Mouse (Mus musculus): ENCODE measurements at regions not wholly inside any gene's neighbourhood (a gene's known extent, or its start where the extent isn't known, plus 50 kb on each side); places are given as distances from the start of the nearest gene placed in this dataset.

DNA sequence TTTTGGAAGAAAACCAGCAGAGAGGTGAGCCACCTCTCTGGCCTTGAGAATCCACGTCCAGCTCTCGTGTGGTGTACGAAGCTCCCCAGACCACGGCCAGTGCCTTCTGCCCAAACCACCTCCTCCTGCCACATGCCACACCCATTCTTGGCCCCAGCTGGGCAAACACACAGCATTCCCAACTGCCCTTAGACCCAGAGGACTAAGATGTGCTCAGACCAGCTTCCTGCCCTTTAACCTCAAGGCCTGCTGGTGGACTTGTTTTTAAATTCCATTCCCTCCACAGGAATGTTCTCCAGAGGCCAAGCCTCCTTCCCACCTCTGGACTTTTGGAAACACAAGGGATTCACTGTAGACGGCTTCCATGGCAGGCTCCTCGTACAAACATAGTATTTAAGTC lies 82.5 kb upstream of the Tle3 start:
- no peaks in the 10 kb centered on the region for H3K4me1 ChIP-seq (ENCODE audit: control insufficient read depth, insufficient read depth, low read length)
- TF ChIP-seq CTCF (IDR thresholded peaks at IDR 0.05; ENCODE audit: extremely low read depth, insufficient read depth, low read length) (no peak), POLR2A (IDR thresholded peaks at IDR 0.05; ENCODE audit: extremely low read depth, insufficient read depth, low read length) (no peak)
- no peak overlapping the region for H3K27ac ChIP-seq (ENCODE audit: insufficient read depth, low read length)
- H3K4me3 ChIP-seq (ENCODE audit: insufficient read depth, low read length) = no peak overlapping the region

GRCm38 (mm10) chr9:61291646-61292045 lies 80.5 kb upstream of the Tle3 start:
- no peaks in the 10 kb centered on the region for H3K4me1 ChIP-seq (ENCODE audit: control insufficient read depth, insufficient read depth, low read length)
- no peak overlapping the region for H3K27ac ChIP-seq (ENCODE audit: insufficient read depth, low read length)
- H3K4me3 ChIP-seq (ENCODE audit: insufficient read depth, low read length) = no peak overlapping the region
- TF ChIP-seq POLR2A (IDR thresholded peaks at IDR 0.05; ENCODE audit: extremely low read depth, insufficient read depth, low read length) = no peak
- no peak for TF ChIP-seq CTCF (IDR thresholded peaks at IDR 0.05; ENCODE audit: extremely low read depth, insufficient read depth, low read length)

DNA sequence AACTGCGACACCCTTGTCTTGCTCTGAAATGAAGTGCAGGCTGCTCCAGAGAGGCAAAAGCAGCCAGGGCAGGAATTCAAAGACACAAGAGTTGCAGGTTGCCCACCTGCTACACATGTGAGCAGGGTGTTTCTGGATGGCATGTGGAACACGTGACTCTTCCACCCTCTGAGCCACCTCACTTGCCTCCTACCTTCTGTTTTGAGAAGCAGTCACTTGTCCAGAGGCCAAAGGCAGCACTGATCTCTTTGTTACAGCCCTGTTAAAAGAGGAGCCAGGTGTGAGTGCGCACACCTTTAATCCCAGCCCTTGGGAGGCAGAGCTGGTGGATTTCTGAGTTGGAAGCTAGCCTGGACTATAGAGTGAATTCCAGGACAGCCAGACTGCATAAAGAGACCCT lies 79.7 kb upstream of the Tle3 start:
- TF ChIP-seq CTCF (IDR thresholded peaks at IDR 0.05; ENCODE audit: extremely low read depth, insufficient read depth, low read length) = no peak
- TF ChIP-seq POLR2A (IDR thresholded peaks at IDR 0.05; ENCODE audit: extremely low read depth, insufficient read depth, low read length) = no peak
- Histone ChIP-seq H3K4me3 (ENCODE audit: insufficient read depth, low read length) (no peak overlapping the region), H3K27ac (ENCODE audit: insufficient read depth, low read length) (no peak overlapping the region), H3K4me1 (ENCODE audit: control insufficient read depth, insufficient read depth, low read length) (no peaks in the 10 kb centered on the region)

- Histone ChIP-seq H3K4me3 (ENCODE audit: insufficient read depth, low read length) (no peak overlapping the region), H3K4me1 (ENCODE audit: control insufficient read depth, insufficient read depth, low read length) (no peaks in the 10 kb centered on the region), H3K27ac (ENCODE audit: insufficient read depth, low read length) (no peak overlapping the region)
- no peak for TF ChIP-seq CTCF (IDR thresholded peaks at IDR 0.05; ENCODE audit: extremely low read depth, insufficient read depth, low read length)
- TF ChIP-seq POLR2A (IDR thresholded peaks at IDR 0.05; ENCODE audit: extremely low read depth, insufficient read depth, low read length) = no peak
Observed at GRCm38 (mm10) chr9:61293223-61293985, 78.8 kb upstream of the Tle3 start.

DNA sequence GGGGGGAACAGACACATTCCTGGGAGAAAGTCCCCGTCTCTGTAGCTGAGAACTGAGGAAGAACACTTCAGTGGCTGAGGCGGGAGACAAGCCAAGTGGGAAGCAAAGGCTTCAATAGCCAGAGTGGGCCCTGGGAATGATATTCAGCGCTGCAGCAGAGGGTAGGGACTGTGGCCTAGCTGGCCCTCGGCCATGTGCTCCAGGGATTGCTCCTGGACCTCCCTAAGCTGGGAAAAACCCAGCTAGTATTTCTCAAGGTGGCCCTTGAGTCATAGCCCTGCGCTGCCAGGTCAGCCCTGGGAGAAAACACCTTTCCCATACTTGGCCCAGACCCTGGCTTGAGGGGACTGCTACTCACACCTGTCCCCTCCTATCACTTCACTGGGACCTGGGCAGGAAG lies 77.2 kb upstream of the Tle3 start:
- H3K4me1 ChIP-seq (ENCODE audit: control insufficient read depth, insufficient read depth, low read length) = no peaks in the 10 kb centered on the region
- no peak for TF ChIP-seq POLR2A (IDR thresholded peaks at IDR 0.05; ENCODE audit: extremely low read depth, insufficient read depth, low read length)
- no peak for TF ChIP-seq CTCF (IDR thresholded peaks at IDR 0.05; ENCODE audit: extremely low read depth, insufficient read depth, low read length)
- H3K4me3 ChIP-seq (ENCODE audit: insufficient read depth, low read length) = no peak overlapping the region
- H3K27ac ChIP-seq (ENCODE audit: insufficient read depth, low read length) = no peak overlapping the region

DNA sequence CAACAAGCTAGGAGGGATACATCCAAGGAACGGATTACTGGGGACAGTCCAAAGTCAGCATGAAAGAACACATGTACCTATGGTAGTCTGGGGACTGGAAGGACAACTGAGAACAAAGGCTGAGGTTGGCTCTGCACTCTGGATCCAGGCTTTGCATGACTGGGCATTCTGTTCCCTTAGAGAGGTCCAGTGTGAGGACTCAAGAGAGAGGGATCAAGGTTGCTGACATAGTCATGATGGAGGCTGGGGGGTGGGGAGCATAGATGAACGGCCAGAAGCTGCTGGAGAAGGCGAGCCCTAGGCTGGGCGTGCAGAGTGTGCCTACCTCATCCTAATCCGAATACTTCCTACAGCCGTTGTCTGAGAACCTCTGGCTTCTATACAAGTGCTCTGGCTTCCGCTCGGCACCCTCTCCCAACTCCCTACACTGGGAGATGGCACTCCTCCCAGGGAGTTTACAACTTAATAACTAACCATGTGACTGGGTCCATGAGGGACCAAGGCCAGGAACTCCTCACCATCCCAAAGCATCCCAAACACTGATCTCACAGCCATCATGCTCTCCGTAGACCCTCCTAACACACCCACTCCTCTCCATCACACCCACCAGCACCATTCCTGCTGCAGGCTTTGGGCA lies 75.7 kb upstream of the Tle3 start:
- no peak overlapping the region for H3K27ac ChIP-seq (ENCODE audit: insufficient read depth, low read length)
- TF ChIP-seq CTCF (IDR thresholded peaks at IDR 0.05; ENCODE audit: extremely low read depth, insufficient read depth, low read length) (no peak), POLR2A (IDR thresholded peaks at IDR 0.05; ENCODE audit: extremely low read depth, insufficient read depth, low read length) (no peak)
- H3K4me1 ChIP-seq (ENCODE audit: control insufficient read depth, insufficient read depth, low read length) = no peaks in the 10 kb centered on the region
- no peak overlapping the region for H3K4me3 ChIP-seq (ENCODE audit: insufficient read depth, low read length)

- Histone ChIP-seq H3K4me1 (ENCODE audit: control insufficient read depth, insufficient read depth, low read length) (no peaks in the 10 kb centered on the region), H3K27ac (ENCODE audit: insufficient read depth, low read length) (no peak overlapping the region), H3K4me3 (ENCODE audit: insufficient read depth, low read length) (no peak overlapping the region)
- no peak for TF ChIP-seq CTCF (IDR thresholded peaks at IDR 0.05; ENCODE audit: extremely low read depth, insufficient read depth, low read length)
- no peak for TF ChIP-seq POLR2A (IDR thresholded peaks at IDR 0.05; ENCODE audit: extremely low read depth, insufficient read depth, low read length)
Observed at GRCm38 (mm10) chr9:61297385-61297784, 74.8 kb upstream of the Tle3 start.

DNA sequence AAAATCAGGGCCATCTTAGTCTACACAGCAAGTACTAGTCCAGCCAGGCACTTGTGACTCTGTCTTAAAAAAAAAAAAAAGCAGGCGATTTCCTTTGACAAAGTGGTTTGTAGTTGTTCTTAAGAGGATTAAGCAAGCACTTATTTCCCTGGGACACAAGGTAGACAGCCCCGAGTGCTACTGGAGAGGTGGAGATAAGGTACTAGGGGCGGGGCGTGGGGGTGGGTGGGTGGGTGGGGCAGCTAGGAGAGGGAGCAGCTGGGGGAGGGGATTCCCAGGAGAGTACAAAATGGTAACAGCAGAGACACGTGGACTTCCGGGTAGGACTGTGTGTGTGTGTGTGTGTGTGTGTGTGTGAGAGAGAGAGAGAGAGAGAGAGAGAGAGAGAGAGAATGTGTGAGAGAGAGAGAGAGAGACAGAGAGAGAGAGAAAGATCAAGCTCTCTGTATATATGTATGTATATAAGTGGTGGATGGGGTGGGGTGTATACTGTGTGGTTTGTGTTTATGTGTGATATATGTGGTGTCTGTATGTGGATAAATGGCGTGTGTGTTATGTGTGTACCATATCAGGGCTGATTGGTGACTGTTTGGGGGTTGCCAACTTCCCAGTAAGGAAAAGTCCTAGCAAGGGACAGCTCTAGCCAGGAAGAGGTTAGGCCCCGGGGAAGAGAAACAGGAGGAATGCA lies 72.1 kb upstream of the Tle3 start:
- no peak overlapping the region for H3K27ac ChIP-seq (ENCODE audit: insufficient read depth, low read length)

DNA sequence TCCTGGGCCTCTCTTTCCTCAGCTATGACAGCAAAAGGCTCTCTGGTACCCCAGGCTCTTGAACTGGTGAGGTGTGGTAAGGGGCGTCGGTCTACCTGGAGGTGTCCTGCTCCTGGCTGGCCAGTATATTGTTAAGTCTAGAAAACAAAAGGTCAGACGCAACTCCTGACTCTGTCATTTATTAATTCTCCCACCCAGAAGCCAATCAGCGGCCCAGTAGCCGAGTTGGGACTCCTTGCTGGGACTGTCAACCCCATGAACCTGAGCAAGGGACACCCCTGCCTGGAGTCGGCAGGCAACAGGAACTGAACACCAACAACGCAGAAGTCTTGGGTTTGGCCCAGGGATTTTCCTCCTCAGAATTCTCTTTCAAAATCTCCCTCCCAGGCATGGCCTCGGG lies 71.1 kb upstream of the Tle3 start:
- no peak for TF ChIP-seq POLR2A (IDR thresholded peaks at IDR 0.05; ENCODE audit: extremely low read depth, insufficient read depth, low read length)
- no peak for TF ChIP-seq CTCF (IDR thresholded peaks at IDR 0.05; ENCODE audit: extremely low read depth, insufficient read depth, low read length)
- H3K27ac ChIP-seq (ENCODE audit: insufficient read depth, low read length) = no peak overlapping the region
- no peak overlapping the region for H3K4me3 ChIP-seq (ENCODE audit: insufficient read depth, low read length)
- no peaks in the 10 kb centered on the region for H3K4me1 ChIP-seq (ENCODE audit: control insufficient read depth, insufficient read depth, low read length)

More for the DNA sequence above, 72.1 kb upstream of the Tle3 start:
- no peaks in the 10 kb centered on the region for H3K4me1 ChIP-seq (ENCODE audit: control insufficient read depth, insufficient read depth, low read length)
- no peak overlapping the region for H3K4me3 ChIP-seq (ENCODE audit: insufficient read depth, low read length)
- TF ChIP-seq CTCF (IDR thresholded peaks at IDR 0.05; ENCODE audit: extremely low read depth, insufficient read depth, low read length) (no peak), POLR2A (IDR thresholded peaks at IDR 0.05; ENCODE audit: extremely low read depth, insufficient read depth, low read length) (no peak)
